Mouse (Mus musculus) liver, postnatal 0 days (tissue): ENCODE data around the gene Ccne1. TPM values are rescaled to one million over a fixed set of nuclear protein-coding genes. Genes with fewer than 3 reads are reported as not detected.

Experiments
- ATAC-seq: fragments of 200-750 bp; cut with Nextera tagmentation; 2 replicates; pipeline ENCODE4 v1.8.0; 2017; ENCODE audit warnings: mild to moderate bottlenecking, moderate library complexity
- DNase-seq: peaks from one replicate; pipeline ENCODE4 v3.0.0-alpha.2; 2016
- H3K27ac ChIP-seq: fragments of 300-500 bp; sonication (generic); 2 replicates; pipeline ENCODE4 v1.5.1; 2014; ENCODE audit warnings: antibody characterized with exemption, moderate library complexity, mild to moderate bottlenecking, low read depth
- H3K27me3 ChIP-seq: fragments of 300-500 bp; sonication (generic); 2 replicates; pipeline ENCODE4 v1.6.1; 2014; ENCODE audit warnings: low read length, control low read depth, mixed read lengths; ENCODE audit not compliant: insufficient read depth
- H3K36me3 ChIP-seq: fragments of 300-500 bp; sonication (generic); replicated peaks from 2 replicates; pipeline ENCODE4 v1.6.1; 2014; ENCODE audit warnings: mild to moderate bottlenecking, control low read depth, low read length, moderate library complexity, mixed read lengths; ENCODE audit not compliant: insufficient read depth
- H3K4me1 ChIP-seq: fragments of 300-500 bp; sonication (generic); 2 replicates; pipeline ENCODE4 v1.6.1; 2014; ENCODE audit warnings: antibody characterized with exemption, mild to moderate bottlenecking, control low read depth; ENCODE audit not compliant: insufficient read depth
- H3K4me2 ChIP-seq: fragments of 300-500 bp; sonication (generic); 2 replicates; pipeline ENCODE4 v1.6.1; 2014; ENCODE audit warnings: low read depth, mild to moderate bottlenecking, low read length, moderate library complexity, mixed read lengths
- H3K4me3 ChIP-seq: fragments of 300-500 bp; sonication (generic); 2 replicates; pipeline ENCODE4 v1.5.1; 2014; ENCODE audit warnings: low read depth, low read length
- H3K9ac ChIP-seq: fragments of 300-500 bp; sonication (generic); replicated peaks from 2 replicates; pipeline ENCODE4 v1.6.1; 2014; ENCODE audit warnings: mild to moderate bottlenecking, moderate library complexity
- H3K9me3 ChIP-seq: fragments of 300-500 bp; sonication (generic); 2 replicates; pipeline ENCODE4 v1.6.1; 2016; ENCODE audit warnings: mild to moderate bottlenecking, control low read depth, low read length, mixed read lengths
- CTCF ChIP-seq: sonication (generic); IDR thresholded peaks from 2 replicates; pipeline ENCODE4 v1.5.1; 2016; ENCODE audit warnings: antibody characterized with exemption, low read depth
- EP300 ChIP-seq: IDR thresholded peaks from 2 replicates; pipeline ENCODE4 v1.6.1; 2016; ENCODE audit warnings: antibody characterized with exemption, low read depth, mild to moderate bottlenecking
- WGBS: fragments of 180-500 bp; shearing (Covaris S2); extraction: QIAGEN DNeasy Blood & Tissue Kit; methylation state at CpG from one replicate; pipeline ENCODE4 v1.1.7; 2014; ENCODE audit not compliant: insufficient replicate concordance; 5-methylcytosine and 5-hydroxymethylcytosine counted together
- polyA plus RNA-seq: library from polyadenylated mRNA; unstranded; fragments of >200 nt; fragmentation: Nextera tagmentation; extraction: Ambion mirVana; gene quantifications from 2 replicates; pipeline ENCODE4 v1.2.1, GENCODE M21; 2015

The Ccne1 gene
- polyA plus RNA-seq, 1 experiment from 2014 or later: 32.4 TPM

DNA sequence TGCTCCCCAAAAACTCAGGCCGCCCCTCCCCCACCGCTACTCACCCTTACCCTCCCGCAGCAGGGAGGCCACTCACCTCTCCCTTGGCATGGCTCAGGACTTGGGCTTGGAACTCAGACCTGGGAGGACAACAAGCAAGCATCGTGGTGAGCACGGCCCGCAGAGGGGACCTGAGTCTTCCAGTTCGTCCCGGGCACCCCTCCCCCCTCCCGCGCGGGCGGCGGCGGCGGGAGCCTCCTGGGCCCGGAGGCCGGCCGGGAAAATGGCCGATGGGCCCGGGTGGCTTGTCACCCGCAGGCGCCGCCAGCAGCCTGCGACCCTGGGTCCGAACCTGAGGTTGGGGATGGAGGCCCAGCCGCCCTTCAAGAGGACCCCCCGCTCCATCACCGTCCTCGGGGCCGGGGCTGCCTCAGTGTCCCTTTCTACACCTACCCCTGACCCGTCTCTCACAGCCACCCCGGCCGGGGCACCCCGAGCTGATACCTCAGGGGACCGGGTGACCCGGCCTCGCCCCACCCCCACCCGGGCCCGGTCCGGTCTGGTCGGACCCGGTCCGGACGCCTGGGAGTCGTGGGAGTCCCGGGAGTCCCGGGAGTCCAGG lies 523 bp downstream of the Ccne1 start:
- H3K27ac ChIP-seq: peak overlapping the region; percentile 66

DNA sequence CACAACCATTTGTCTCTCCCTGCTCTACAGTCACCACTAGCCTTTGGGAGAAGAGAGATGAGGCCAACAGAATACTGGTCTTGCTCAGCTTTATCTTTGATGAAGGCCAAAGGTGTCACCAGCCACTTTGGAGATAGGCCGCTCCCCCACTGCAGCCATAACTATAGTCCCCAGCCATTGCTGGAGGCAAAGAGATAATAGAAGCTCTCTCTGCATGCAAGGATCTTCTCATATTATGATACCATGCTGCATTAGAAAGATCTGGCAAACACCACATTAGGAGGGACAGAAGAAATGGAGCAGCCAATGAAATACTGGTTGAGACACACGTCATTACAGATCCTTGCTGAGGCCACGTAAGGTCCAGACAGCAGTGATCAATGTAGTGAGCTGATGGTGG lies 2.0 kb downstream of the Ccne1 start:
- peak overlapping the region; percentile 99 for H3K4me2 ChIP-seq
- no peaks in the 10 kb centered on the region for H3K9me3 ChIP-seq
- H3K9ac ChIP-seq: peak overlapping the region; percentile 87; the same call in 1 of the 2 replicates
- peak overlapping the region; percentile 92 for H3K4me3 ChIP-seq
- H3K27me3 ChIP-seq: no peaks in the 10 kb centered on the region
- TF ChIP-seq CTCF (no peak), EP300 (peak; percentile 96)
- ATAC-seq (peak; percentile 37), DNase-seq (peak; percentile 58)
- peaks cover 36% of the 10 kb centered on the region for H3K36me3 ChIP-seq
- WGBS: 55% methylated on average over 3 of the region's 3 CpGs
- H3K4me1 ChIP-seq: peaks cover 22% of the 10 kb centered on the region
- peak overlapping the region; percentile 76 for H3K27ac ChIP-seq

More for the DNA sequence above, 523 bp downstream of the Ccne1 start:
- Histone ChIP-seq H3K4me3 (peak overlapping the region; percentile 92), H3K9me3 (no peaks in the 10 kb centered on the region), H3K4me2 (peak overlapping the region; percentile 99), H3K27me3 (no peaks in the 10 kb centered on the region), H3K4me1 (peaks cover 22% of the 10 kb centered on the region), H3K9ac (peak overlapping the region; percentile 87), H3K36me3 (peaks cover 21% of the 10 kb centered on the region)
- ATAC-seq: no peak
- WGBS: 0% methylated on average over 43 of the region's 47 CpGs
- DNase-seq: peak; percentile 69
- no peak for TF ChIP-seq CTCF
- TF ChIP-seq EP300: no peak

DNA sequence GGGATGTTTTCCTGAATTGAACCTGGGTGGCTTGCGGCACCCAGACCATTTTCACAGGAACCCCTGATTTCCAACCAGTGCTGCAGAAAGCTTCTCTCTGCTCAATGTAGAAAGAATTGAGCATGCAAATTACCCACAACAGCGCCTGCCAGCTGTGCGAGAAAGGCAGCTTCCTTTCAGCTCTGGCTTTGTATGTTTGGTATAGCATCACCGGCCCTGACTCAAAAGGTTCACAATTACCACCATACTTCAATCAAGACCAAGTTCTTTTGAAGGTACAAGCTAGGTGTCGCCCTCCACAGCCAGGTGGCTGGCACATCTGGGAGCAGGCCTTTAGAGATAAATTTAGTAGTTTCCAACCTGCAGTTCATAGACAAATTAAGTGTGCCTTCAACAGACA lies 3.2 kb downstream of the Ccne1 start:
- TF ChIP-seq EP300 (0 out of 2 replicates have a peak, but pooled peaks have one; percentile 29), CTCF (no peak; the same call in 1 of the 2 replicates)

DNA sequence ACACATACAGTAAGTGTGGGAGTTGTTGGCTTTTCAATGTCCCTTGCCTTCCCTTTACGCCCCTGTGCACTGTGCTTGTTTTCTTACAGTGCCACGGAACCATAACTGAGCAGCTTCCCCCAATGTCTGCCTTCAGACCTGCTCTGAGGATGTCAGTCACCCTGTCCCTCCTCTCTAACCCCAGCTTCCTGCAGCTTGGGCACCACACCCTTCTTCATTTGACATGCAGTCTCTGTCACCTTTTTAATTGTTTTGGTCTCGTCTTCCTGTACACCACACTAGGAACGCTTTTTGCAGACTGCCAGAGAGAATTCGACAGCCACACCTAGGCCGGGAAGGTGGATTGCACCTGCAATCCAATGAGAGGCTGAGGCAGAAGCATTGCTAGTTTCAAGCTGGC lies 13.0 kb downstream of the Ccne1 start:
- H3K9ac ChIP-seq: no peak overlapping the region
- no peak overlapping the region for H3K4me2 ChIP-seq
- H3K9me3 ChIP-seq: no peaks in the 10 kb centered on the region
- H3K27ac ChIP-seq: no peak overlapping the region
- DNase-seq (no peak), ATAC-seq (no peak)
- H3K4me1 ChIP-seq: no peaks in the 10 kb centered on the region
- H3K4me3 ChIP-seq: no peak overlapping the region
- H3K36me3 ChIP-seq: peaks cover 26% of the 10 kb centered on the region
- TF ChIP-seq EP300: no peak
- TF ChIP-seq CTCF: no peak
- WGBS: 65% methylated on average over 6 of the region's 6 CpGs
- no peaks in the 10 kb centered on the region for H3K27me3 ChIP-seq

More for the DNA sequence above, 3.2 kb downstream of the Ccne1 start:
- H3K4me2 ChIP-seq: peak overlapping the region; percentile 99
- DNase-seq: no peak
- no peak overlapping the region for H3K27ac ChIP-seq
- H3K9ac ChIP-seq: no peak overlapping the region
- no peaks in the 10 kb centered on the region for H3K27me3 ChIP-seq
- peaks cover 48% of the 10 kb centered on the region for H3K36me3 ChIP-seq
- H3K9me3 ChIP-seq: no peaks in the 10 kb centered on the region
- ATAC-seq: no peak
- H3K4me1 ChIP-seq: peaks cover 22% of the 10 kb centered on the region
- H3K4me3 ChIP-seq: no peak overlapping the region
- 83% methylated on average over 5 of the region's 5 CpGs for WGBS

DNA sequence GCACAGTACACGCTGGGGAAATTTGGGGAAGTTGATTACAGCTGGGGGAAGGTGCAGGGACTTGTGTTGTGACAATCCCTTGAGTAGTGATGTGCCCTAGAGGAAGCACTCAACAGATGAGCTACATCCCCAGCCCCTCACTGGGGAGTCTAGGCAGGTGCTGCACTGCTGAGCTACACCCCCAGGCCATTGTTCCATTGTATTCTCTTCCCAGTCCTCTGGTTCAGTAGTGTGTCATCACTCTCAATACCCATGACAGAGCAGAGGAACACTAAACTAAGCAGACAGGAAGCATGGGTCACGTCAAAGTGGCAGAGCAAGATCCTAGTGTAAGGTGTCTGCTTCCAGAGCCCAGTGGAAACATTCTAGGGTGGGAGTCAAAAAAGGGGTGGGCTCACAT lies 14.2 kb downstream of the Ccne1 start:
- Histone ChIP-seq H3K36me3 (peaks cover 13% of the 10 kb centered on the region), H3K27ac (no peak overlapping the region), H3K27me3 (no peaks in the 10 kb centered on the region), H3K4me1 (no peaks in the 10 kb centered on the region), H3K9me3 (no peaks in the 10 kb centered on the region), H3K4me3 (no peak overlapping the region), H3K4me2 (no peak overlapping the region), H3K9ac (no peak overlapping the region)
- ATAC-seq (no peak), DNase-seq (no peak)
- 33% methylated on average over 2 of the region's 2 CpGs for WGBS
- TF ChIP-seq EP300 (no peak), CTCF (no peak)

DNA sequence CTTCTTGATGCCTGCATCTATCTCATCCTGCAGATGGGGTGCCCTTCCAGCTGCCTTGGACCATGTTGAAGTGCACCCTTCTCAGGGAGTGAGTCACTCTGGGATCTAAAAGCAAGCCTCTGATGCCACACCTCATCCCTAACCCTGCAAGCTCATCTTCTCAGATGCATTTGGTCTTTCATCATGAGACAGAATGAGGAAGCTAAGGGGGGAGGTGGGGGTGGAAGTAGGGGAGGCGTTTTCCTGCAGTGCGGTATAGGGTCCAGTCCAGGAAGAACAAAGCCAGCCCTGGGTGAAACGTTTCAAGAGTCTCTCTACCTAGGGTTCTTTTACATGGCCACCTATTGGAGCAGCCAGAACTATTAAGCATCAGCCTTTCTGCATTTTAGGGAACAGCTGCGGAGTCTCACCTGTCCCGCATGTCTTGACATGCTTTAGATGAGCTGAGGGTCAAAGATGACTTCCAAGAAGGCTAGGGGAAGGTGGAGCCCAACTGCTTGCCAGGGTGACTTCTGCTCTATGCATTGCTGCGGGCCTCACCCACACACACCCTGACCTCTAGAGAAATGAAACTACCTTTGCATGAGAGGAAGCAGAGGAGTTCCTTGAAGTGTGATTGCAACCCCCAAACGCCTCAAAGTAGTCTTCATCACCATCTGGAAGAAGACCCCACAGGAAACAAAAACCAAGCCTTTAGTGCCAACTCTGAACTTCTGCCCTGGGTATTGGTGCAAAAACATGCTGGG lies 17.2 kb downstream of the Ccne1 start:
- Histone ChIP-seq H3K27ac (peak overlapping the region; percentile 32; the same call in 1 of the 2 replicates), H3K9me3 (no peaks in the 10 kb centered on the region), H3K36me3 (no peaks in the 10 kb centered on the region), H3K4me3 (no peak overlapping the region), H3K9ac (no peak overlapping the region), H3K4me2 (no peak overlapping the region), H3K27me3 (no peaks in the 10 kb centered on the region), H3K4me1 (peaks cover 11% of the 10 kb centered on the region)
- ATAC-seq: no peak
- WGBS: 41% methylated on average over 7 of the region's 7 CpGs
- no peak for DNase-seq
- TF ChIP-seq CTCF: no peak
- TF ChIP-seq EP300: no peak
